Mouse (Mus musculus): Measurements from ENCODE around the gene Gm45062. TPM values are rescaled to one million over a fixed set of nuclear protein-coding genes. Genes with fewer than 3 reads are reported as not detected.

Gm45062 gene
- total RNA-seq, 1 experiment: 1.5 TPM

- Histone ChIP-seq H3K4me1 (ENCODE audit: control insufficient read depth in 2 of 2, insufficient read depth in 2 of 2, low read length in 2 of 2, poor library complexity in 1 of 2) (0 out of 4 replicates have a peak, but pooled peaks cover 0 to 2% of the 10 kb centered on the region in 2 experiments), H3K9ac (ENCODE audit: insufficient read depth, low read depth, low read length, poor library complexity, severe bottlenecking) (peak overlapping the region; percentile 85), H3K9me3 (ENCODE audit: control insufficient read depth, insufficient read depth, low read depth, low read length) (no peaks in the 10 kb centered on the region), H3K4me3 (ENCODE audit: insufficient read depth in 1 of 2, low read depth in 1 of 2, low read length in 2 of 2, poor library complexity in 1 of 2, severe bottlenecking in 1 of 2) (peak overlapping the region; percentile 84 to 86), H3K27ac (ENCODE audit: insufficient read depth, low read depth, low read length, poor library complexity, severe bottlenecking) (peak overlapping the region; percentile 35; the same call in 1 of the 2 replicates), H3K36me3 (ENCODE audit: control insufficient read depth, insufficient read depth, low read length, poor library complexity, severe bottlenecking) (no peaks in the 10 kb centered on the region)
- TF ChIP-seq CHD2 (IDR thresholded peaks at IDR 0.05; ENCODE audit: low read depth, low read length) (peak; percentile 76), HCFC1 (IDR thresholded peaks at IDR 0.05; ENCODE audit: borderline replicate concordance, insufficient read depth, low read length) (no peak), MAFK (IDR thresholded peaks at IDR 0.05; ENCODE audit: insufficient read depth, low read depth, low read length) (no peak), ZNF384 (IDR thresholded peaks at IDR 0.05; ENCODE audit: low read depth, low read length) (no peak), ZC3H11A (IDR thresholded peaks at IDR 0.05; ENCODE audit: borderline replicate concordance, low read depth, low read length) (no peak)
- in situ Hi-C loops (cut with MboI; ENCODE audit: low sequenced_read_pairs in 2 of 2, unreplicated experiment in 2 of 2): no loop called here
- DNase-seq (ENCODE audit: low read depth, low spot score): peak; percentile 96
These were observed 249.8 kb downstream of the Gm45062 start for GRCm38 (mm10) chr6:8508883-8509536.

GRCm38 (mm10) chr6:8509551-8509950, 250.3 kb downstream of the Gm45062 start, which contains the start of gene Glcci1:
TSS of gene Glcci1 (plus strand) at chr6:8509600.
- DNase-seq (ENCODE audit: low read depth, low spot score): no peak
- TF ChIP-seq CHD2 (IDR thresholded peaks at IDR 0.05; ENCODE audit: low read depth, low read length): no peak
- TF ChIP-seq ZNF384 (IDR thresholded peaks at IDR 0.05; ENCODE audit: low read depth, low read length): no peak
- TF ChIP-seq ZC3H11A (IDR thresholded peaks at IDR 0.05; ENCODE audit: borderline replicate concordance, low read depth, low read length): no peak
- TF ChIP-seq HCFC1 (IDR thresholded peaks at IDR 0.05; ENCODE audit: borderline replicate concordance, insufficient read depth, low read length): no peak
- no peak for TF ChIP-seq MAFK (IDR thresholded peaks at IDR 0.05; ENCODE audit: insufficient read depth, low read depth, low read length)
- peak within 1 kb of the TSS; percentile 84 to 86 for H3K4me3 ChIP-seq (ENCODE audit: insufficient read depth in 1 of 2, low read depth in 1 of 2, low read length in 2 of 2, poor library complexity in 1 of 2, severe bottlenecking in 1 of 2)
- 0 out of 4 replicates have a peak, but pooled peaks cover 0 to 2% of the 10 kb centered on the region in 2 experiments for H3K4me1 ChIP-seq (ENCODE audit: control insufficient read depth in 2 of 2, insufficient read depth in 2 of 2, low read length in 2 of 2, poor library complexity in 1 of 2)
- H3K27ac ChIP-seq (ENCODE audit: insufficient read depth, low read depth, low read length, poor library complexity, severe bottlenecking): peak within 1 kb of the TSS; percentile 35; the same call in 1 of the 2 replicates
- no peaks in the 10 kb centered on the region for H3K9me3 ChIP-seq (ENCODE audit: control insufficient read depth, insufficient read depth, low read depth, low read length)
- H3K9ac ChIP-seq (ENCODE audit: insufficient read depth, low read depth, low read length, poor library complexity, severe bottlenecking): peak within 1 kb of the TSS; percentile 87
- H3K36me3 ChIP-seq (ENCODE audit: control insufficient read depth, insufficient read depth, low read length, poor library complexity, severe bottlenecking): no peaks in the 10 kb centered on the region
- in situ Hi-C loops (cut with MboI; ENCODE audit: low sequenced_read_pairs in 2 of 2, unreplicated experiment in 2 of 2): no loop called here

- no peak for DNase-seq (ENCODE audit: low read depth, low spot score)
- H3K4me3 ChIP-seq (ENCODE audit: insufficient read depth in 1 of 2, low read depth in 1 of 2, low read length in 2 of 2, poor library complexity in 1 of 2, severe bottlenecking in 1 of 2): peak overlapping the region; percentile 84 to 86
- H3K4me1 ChIP-seq (ENCODE audit: control insufficient read depth in 2 of 2, insufficient read depth in 2 of 2, low read length in 2 of 2, poor library complexity in 1 of 2): 0 out of 4 replicates have a peak, but pooled peaks cover 0 to 2% of the 10 kb centered on the region in 2 experiments
- H3K36me3 ChIP-seq (ENCODE audit: control insufficient read depth, insufficient read depth, low read length, poor library complexity, severe bottlenecking): no peaks in the 10 kb centered on the region
- in situ Hi-C loops (cut with MboI; ENCODE audit: low sequenced_read_pairs in 2 of 2, unreplicated experiment in 2 of 2): no loop called here
- peak overlapping the region; percentile 87 for H3K9ac ChIP-seq (ENCODE audit: insufficient read depth, low read depth, low read length, poor library complexity, severe bottlenecking)
- no peak for TF ChIP-seq ZC3H11A (IDR thresholded peaks at IDR 0.05; ENCODE audit: borderline replicate concordance, low read depth, low read length)
- no peak for TF ChIP-seq ZNF384 (IDR thresholded peaks at IDR 0.05; ENCODE audit: low read depth, low read length)
- no peak for TF ChIP-seq MAFK (IDR thresholded peaks at IDR 0.05; ENCODE audit: insufficient read depth, low read depth, low read length)
- no peak for TF ChIP-seq HCFC1 (IDR thresholded peaks at IDR 0.05; ENCODE audit: borderline replicate concordance, insufficient read depth, low read length)
- TF ChIP-seq CHD2 (IDR thresholded peaks at IDR 0.05; ENCODE audit: low read depth, low read length): no peak
- H3K27ac ChIP-seq (ENCODE audit: insufficient read depth, low read depth, low read length, poor library complexity, severe bottlenecking): no peak overlapping the region
- no peaks in the 10 kb centered on the region for H3K9me3 ChIP-seq (ENCODE audit: control insufficient read depth, insufficient read depth, low read depth, low read length)
These were observed 251.0 kb downstream of the Gm45062 start for GRCm38 (mm10) chr6:8509961-8510863.

- TF ChIP-seq CHD2 (IDR thresholded peaks at IDR 0.05; ENCODE audit: low read depth, low read length): no peak
- TF ChIP-seq MAFK (IDR thresholded peaks at IDR 0.05; ENCODE audit: insufficient read depth, low read depth, low read length): no peak
- TF ChIP-seq HCFC1 (IDR thresholded peaks at IDR 0.05; ENCODE audit: borderline replicate concordance, insufficient read depth, low read length): no peak
- TF ChIP-seq ZNF384 (IDR thresholded peaks at IDR 0.05; ENCODE audit: low read depth, low read length): no peak
- no peak for TF ChIP-seq ZC3H11A (IDR thresholded peaks at IDR 0.05; ENCODE audit: borderline replicate concordance, low read depth, low read length)
- H3K4me1 ChIP-seq (ENCODE audit: control insufficient read depth in 2 of 2, insufficient read depth in 2 of 2, low read length in 2 of 2, poor library complexity in 1 of 2): 0 out of 4 replicates have a peak, but pooled peaks cover 0 to 2% of the 10 kb centered on the region in 2 experiments
- H3K27ac ChIP-seq (ENCODE audit: insufficient read depth, low read depth, low read length, poor library complexity, severe bottlenecking): no peak overlapping the region
These were observed 251.7 kb downstream of the Gm45062 start for GRCm38 (mm10) chr6:8510864-8511428.

More at GRCm38 (mm10) chr6:8510864-8511428, 251.7 kb downstream of the Gm45062 start:
- H3K9ac ChIP-seq (ENCODE audit: insufficient read depth, low read depth, low read length, poor library complexity, severe bottlenecking): no peak overlapping the region
- no peak for DNase-seq (ENCODE audit: low read depth, low spot score)
- in situ Hi-C loops (cut with MboI; ENCODE audit: low sequenced_read_pairs in 2 of 2, unreplicated experiment in 2 of 2): no loop called here
- no peaks in the 10 kb centered on the region for H3K36me3 ChIP-seq (ENCODE audit: control insufficient read depth, insufficient read depth, low read length, poor library complexity, severe bottlenecking)
- H3K4me3 ChIP-seq (ENCODE audit: insufficient read depth in 1 of 2, low read depth in 1 of 2, low read length in 2 of 2, poor library complexity in 1 of 2, severe bottlenecking in 1 of 2): peak overlapping the region; percentile 84 to 86; a peak in 3 of 4 replicates
- no peaks in the 10 kb centered on the region for H3K9me3 ChIP-seq (ENCODE audit: control insufficient read depth, insufficient read depth, low read depth, low read length)
